Mouse (Mus musculus) kidney, postnatal 10 days (tissue): ENCODE measurements at regions not wholly inside any gene's neighbourhood (a gene's known extent, or its start where the extent isn't known, plus 50 kb on each side); places are given as distances from the start of the nearest gene placed in this dataset.
"Not testable (repeated sequence)": the region's sequence is repeated elsewhere in the genome, so short reads cannot be mapped to it uniquely, and the experiment has no call there.

Source experiments
- DNase-seq: peaks from one replicate; pipeline ENCODE4 v3.0.0; 2021; ENCODE audit warnings: mixed read lengths

GRCm38 (mm10) chr1:14688041-14688440 lies 1405.1 kb downstream of the 4930444P10Rik start:
- DNase-seq: not testable (repeated sequence)

- DNase-seq: peak; percentile 10
Observed at GRCm38 (mm10) chr1:14686172-14686571, 1407.0 kb downstream of the 4930444P10Rik start.

GRCm38 (mm10) chr1:14680443-14680842 lies 1412.7 kb downstream of the 4930444P10Rik start:
- DNase-seq: no peak

GRCm38 (mm10) chr1:14672393-14672999 lies 1420.6 kb downstream of the 4930444P10Rik start:
- peak; percentile 27 for DNase-seq

GRCm38 (mm10) chr1:14662706-14663312 lies 1430.3 kb downstream of the 4930444P10Rik start:
- no peak for DNase-seq

GRCm38 (mm10) chr1:14661854-14662253 lies 1431.3 kb downstream of the 4930444P10Rik start:
- DNase-seq: peak; percentile 53

GRCm38 (mm10) chr1:14650346-14650745 lies 1442.8 kb downstream of the 4930444P10Rik start:
- DNase-seq: no peak

- DNase-seq: peak; percentile 67
Observed at GRCm38 (mm10) chr1:14635642-14636263, 1457.4 kb downstream of the 4930444P10Rik start.

GRCm38 (mm10) chr1:14631994-14632393 lies 1461.1 kb downstream of the 4930444P10Rik start:
- no peak for DNase-seq

- DNase-seq: no peak
Observed at GRCm38 (mm10) chr1:14627204-14627603, 1465.9 kb downstream of the 4930444P10Rik start.

- no peak for DNase-seq
Observed at GRCm38 (mm10) chr1:14626685-14627084, 1466.4 kb downstream of the 4930444P10Rik start.

- DNase-seq: no peak
Observed at GRCm38 (mm10) chr1:14620922-14621430, 1472.1 kb downstream of the 4930444P10Rik start.

GRCm38 (mm10) chr1:14613232-14613894 lies 1479.8 kb downstream of the 4930444P10Rik start:
- DNase-seq: no peak

- peak; percentile 58 for DNase-seq
Observed at GRCm38 (mm10) chr1:14609054-14609453, 1484.1 kb downstream of the 4930444P10Rik start.

GRCm38 (mm10) chr1:14595961-14596360 lies 1497.2 kb downstream of the 4930444P10Rik start:
- no peak for DNase-seq

- DNase-seq: peak; percentile 46
Observed at GRCm38 (mm10) chr1:14589905-14590304, 1503.2 kb downstream of the 4930444P10Rik start.

GRCm38 (mm10) chr1:14579376-14579775 lies 1513.7 kb downstream of the 4930444P10Rik start:
- DNase-seq: no peak

GRCm38 (mm10) chr1:14576263-14576662 lies 1516.9 kb downstream of the 4930444P10Rik start:
- DNase-seq: no peak

GRCm38 (mm10) chr1:14570562-14570981 lies 1522.6 kb downstream of the 4930444P10Rik start:
- DNase-seq: peak; percentile 18

- no peak for DNase-seq
Observed at GRCm38 (mm10) chr1:14570113-14570512, 1523.0 kb downstream of the 4930444P10Rik start.

GRCm38 (mm10) chr1:14567006-14567405 lies 1526.1 kb downstream of the 4930444P10Rik start:
- DNase-seq: no peak

GRCm38 (mm10) chr1:14566386-14566785 lies 1526.7 kb downstream of the 4930444P10Rik start:
- no peak for DNase-seq
